Mouse (Mus musculus) inflammation-experienced regulatory T-cells, adult 6 months (primary cell): ENCODE data around the gene Phf5a. TPM values are rescaled to one million over a fixed set of nuclear protein-coding genes. Genes with fewer than 3 reads are reported as not detected.
A peak's percentile ranks its signal among the peaks of the same experiment; 100 is the strongest.

ENCODE experiments used
- ATAC-seq: one replicate; pipeline ENCODE4 v1.8.0; 2017
- polyA plus RNA-seq, 3 experiments: library from polyadenylated mRNA; unstranded; fragments of 100-300 nt; shearing (Covaris generic); gene quantifications; one replicate each; pipeline ENCODE4 v1.2.1; 2017

The Phf5a gene
- polyA plus RNA-seq, 3 experiments from 2014 or later, result 79.6 to 117 (median 95.2) TPM

DNA sequence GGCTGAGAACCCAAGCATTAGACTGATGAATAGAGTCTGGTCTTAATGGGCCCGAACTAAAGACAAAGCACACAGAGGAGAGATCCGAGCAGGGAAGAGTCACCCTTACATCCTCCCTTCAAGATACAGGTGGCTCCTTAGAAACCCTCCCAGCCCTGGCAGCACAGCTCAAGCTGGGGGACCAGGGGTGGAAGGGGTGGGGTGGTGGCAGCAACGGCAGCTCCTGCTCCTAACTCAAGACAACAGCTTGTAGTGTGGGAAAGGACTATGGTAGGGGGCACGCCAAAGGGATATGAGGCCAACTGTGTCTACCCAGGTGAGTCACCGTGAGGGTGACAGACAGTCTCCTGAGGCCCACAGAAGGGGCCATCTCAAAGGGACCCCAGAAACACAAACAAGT lies 23.9 kb downstream of the Phf5a start:
- no peak for ATAC-seq

GRCm38 (mm10) chr15:81847161-81847560 lies 24.6 kb downstream of the Phf5a start:
- no peak for ATAC-seq

DNA sequence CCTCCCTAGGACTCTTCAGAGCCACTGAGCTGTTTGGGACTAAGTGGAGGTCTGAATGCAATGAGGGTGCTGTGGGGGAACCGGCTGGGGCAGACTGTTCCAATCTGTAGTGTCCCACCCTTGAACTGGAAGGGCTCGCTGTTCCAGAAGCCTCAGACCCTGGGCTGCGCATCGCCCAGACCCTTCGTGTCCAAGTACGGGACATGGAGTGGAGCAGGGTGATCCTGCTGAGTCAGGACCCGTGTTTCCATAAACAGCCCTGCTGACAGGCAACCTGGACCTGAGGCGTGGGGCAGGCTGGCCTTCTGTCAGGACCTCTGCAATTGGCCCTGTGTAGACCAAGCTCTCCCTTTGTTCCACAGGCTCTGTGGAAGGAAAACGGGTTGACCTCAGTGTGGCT lies 25.0 kb downstream of the Phf5a start:
- no peak for ATAC-seq

GRCm38 (mm10) chr15:81845724-81846123 lies 26.0 kb downstream of the Phf5a start:
- no peak for ATAC-seq

DNA sequence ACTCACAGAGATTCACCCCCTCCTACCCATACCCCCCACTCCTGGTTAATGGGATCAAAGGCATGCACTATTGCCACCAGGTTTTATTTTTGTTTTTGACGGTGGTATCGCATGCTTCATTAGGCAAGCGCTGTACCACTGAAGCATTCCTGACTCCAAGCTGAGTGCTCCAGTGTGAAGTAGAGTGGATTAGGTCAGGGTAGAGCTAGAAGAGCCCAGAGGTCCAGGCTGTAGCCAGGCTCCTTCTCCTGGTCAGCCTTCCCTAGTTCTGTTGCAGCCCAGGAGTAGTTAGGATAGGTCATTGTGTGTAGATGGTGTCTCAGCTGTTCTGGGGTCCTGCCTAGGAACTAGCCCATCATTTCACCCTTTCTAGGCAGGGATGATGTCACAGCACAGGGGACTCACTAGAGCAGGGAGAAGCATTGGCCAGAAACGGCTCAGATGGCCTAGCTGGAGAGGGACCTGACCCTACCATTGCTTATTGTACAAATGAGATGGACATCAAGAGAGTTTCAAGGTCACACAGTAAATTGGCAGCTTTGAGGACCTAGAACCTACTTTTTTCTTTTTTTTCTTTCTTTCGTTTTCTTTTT lies 26.6 kb downstream of the Phf5a start:
- ATAC-seq, result no peak

GRCm38 (mm10) chr15:81842275-81842674 lies 29.4 kb downstream of the Phf5a start:
- no peak for ATAC-seq

GRCm38 (mm10) chr15:81840306-81840705 lies 31.4 kb downstream of the Phf5a start:
- no peak for ATAC-seq

DNA sequence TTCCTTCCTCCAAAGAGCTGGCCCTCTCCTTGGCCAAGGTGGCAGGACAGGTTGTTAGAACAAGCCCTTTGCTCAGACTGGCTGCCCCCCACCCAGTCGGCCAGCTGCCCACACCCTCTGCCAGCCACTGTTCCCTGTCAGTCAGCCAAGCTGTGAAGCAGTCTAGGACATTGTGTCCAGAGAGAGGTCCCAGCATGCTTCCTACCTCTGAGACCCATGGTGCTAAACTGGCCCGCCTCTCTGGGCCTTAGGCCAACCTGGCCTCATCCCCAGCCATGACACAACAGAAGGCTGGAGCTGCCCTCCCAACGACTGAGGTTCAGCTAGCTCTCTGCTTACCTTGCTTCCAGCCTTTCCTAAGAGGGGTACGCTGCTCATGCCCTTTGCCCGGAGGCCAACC lies 32.1 kb downstream of the Phf5a start:
- ATAC-seq, result no peak

GRCm38 (mm10) chr15:81838554-81839235 lies 33.0 kb downstream of the Phf5a start:
- no peak for ATAC-seq

- ATAC-seq, result no peak
Observed at GRCm38 (mm10) chr15:81836966-81837920, 34.5 kb downstream of the Phf5a start.

- ATAC-seq, result no peak
Observed at GRCm38 (mm10) chr15:81836124-81836821, 35.4 kb downstream of the Phf5a start.

- no peak for ATAC-seq
Observed at GRCm38 (mm10) chr15:81835007-81835880, 36.5 kb downstream of the Phf5a start.

DNA sequence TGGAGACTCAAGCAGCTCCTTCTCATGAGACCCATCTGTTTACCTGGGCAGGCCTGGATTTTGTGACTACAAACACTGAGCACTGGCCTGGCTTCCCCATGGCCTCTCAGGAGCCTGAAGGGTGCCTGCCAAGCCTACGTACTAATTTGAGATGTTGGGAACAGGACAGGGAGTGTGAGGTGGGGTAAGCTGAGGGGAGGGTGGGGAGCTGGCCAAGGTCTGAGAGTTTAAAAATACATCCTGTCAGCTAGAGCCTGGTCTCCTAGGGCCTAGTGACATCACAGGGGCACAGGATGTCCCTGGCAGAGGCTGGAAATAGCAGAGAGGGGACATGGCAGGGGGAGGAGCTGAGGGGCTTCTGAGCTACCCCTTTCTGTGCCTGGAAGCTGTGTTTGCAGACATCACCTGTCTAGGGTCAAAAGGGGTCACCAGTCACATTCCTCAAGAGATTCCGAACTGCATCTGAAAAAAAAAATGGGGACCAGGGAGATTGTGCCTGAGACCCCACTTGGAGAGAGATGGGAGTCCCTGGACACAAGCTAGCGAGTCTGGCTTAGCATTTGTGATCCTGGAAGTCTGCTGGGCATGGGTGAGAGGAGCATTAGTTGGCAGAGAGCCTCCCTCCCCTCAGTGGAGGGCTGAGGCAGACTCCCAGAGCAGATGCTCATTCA lies 37.4 kb downstream of the Phf5a start:
- no peak for ATAC-seq

DNA sequence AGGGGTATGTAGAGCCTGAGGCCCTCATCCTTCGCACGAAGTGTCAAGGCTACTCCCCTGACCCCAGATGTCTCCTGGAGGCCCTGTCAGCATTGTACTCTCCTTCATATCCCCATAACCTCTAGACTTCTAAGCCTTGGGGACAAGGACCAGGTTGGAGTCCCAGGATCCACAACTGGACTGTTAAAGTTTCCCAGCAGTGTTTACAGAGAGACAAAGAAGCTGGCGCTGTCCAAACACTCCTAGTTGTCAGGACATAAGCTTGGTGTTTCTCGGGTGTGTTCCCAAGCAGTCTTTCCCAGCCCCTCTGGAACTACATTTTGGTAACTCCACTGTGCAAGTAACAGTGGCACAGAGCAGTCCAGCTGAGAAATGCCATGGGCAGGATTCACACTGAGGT lies 38.2 kb downstream of the Phf5a start:
- no peak for ATAC-seq

DNA sequence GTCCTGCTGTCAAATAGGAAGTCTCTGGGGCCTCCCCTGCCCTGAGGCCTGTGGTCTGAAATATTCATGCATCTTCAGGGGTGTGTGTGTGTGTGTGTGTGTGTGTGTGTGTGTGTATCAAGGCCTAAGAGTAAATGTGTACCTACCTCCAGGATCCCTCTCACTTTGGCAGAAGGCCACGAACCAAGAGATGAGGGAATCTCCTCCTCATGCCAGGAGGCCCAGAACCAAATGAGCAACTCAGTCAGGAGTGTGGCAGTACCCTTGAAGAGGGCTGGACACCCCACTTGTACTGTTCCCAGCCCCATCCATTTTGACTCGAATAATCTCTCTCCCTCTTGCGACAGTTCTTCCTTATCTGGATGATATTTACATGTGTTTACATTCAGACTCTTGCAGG lies 39.5 kb downstream of the Phf5a start:
- no peak for ATAC-seq

DNA sequence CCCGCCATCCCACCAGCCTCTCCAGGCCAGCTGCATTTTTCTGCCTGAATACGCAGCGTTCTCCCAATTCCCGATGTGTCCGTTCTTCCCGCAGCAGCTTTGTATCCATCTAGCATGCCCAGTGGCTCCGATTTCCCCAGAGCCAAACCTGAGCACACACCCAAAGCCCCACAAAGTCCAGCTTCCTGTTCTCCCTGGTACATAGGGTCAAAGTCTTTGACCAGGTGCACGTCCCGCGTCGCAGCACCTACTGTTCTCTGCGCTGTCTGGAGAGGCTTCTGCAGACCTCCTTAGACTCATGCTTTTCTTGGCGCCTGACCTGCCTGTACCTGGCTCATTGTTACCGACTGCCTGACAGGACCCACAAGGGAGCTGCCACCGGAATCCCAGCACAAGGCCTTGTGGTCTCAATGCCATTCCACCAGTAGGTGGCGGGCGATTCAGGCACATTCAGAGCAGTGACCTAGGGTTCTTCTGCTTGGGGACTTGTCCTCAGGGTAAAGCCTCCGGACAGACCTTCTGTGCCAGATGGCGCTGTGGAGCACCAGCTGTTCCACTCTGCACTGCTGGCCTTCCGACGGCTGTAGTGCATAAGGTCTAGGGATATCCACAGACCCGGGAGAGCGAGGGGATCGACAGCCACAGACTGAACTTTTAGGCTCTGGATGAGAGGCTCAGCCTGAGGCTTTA lies 40.4 kb downstream of the Phf5a start:
- peak; percentile 90 for ATAC-seq

DNA sequence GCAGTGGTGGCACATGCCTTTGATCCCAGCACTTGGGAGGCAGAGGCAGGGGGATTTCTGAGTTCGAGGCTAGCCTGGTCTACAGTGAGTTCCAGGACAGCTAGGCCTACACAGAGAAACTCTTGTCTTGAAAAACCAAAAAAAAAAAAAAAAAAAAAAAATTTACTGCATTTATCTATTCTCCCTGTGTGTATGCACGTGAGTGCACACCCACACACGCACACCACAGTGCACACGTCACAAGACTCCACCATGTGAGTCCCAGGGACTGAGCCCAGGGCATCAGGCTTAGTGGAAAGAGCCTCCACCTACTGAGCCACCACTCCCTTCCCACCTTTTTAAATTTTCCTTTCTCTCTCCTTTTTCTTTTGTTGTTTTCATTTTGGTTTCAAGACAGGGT lies 41.2 kb downstream of the Phf5a start:
- no peak for ATAC-seq

DNA sequence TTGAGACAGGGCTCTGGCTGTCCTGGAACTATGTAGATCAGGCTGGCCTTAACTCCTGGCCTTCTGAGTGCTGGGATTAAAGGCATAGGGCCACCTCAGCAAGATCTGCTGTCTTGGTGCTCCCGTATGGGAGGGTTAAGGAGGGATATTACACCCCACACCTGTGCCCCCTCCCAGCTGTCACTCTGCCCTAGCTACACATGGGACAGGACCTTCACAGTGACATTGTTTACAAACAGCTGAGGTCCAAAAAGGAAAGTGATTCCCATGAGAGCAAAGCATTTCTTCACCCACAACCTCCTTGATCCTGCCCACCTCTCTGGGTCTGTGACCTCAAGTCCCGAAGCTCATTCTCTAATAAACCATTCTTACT lies 42.5 kb downstream of the Phf5a start:
- no peak for ATAC-seq

GRCm38 (mm10) chr15:81828426-81829207 lies 43.1 kb downstream of the Phf5a start:
- no peak for ATAC-seq

DNA sequence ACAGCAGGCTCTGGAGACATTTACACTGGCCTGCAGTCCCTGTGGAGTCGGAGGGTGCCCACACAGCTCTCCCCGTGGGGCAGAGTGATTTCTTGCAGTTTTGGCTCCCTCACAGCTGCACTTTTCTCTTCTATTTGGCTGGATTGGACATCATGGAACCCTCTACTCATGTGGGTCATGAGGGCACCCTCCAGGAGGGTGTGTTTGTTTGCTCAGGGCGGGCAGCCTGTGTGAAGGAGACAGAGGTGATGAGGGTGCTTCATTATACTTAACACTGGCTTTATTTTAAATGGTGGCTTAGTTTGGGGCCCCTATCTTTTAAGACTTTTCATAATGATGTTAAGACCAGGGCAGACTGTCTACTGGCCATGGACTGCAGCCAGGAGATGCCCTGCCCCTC lies 46.9 kb downstream of the Phf5a start:
- ATAC-seq, result no peak
